Mouse (Mus musculus) cerebellum, adult 9-10 months (tissue): ENCODE data around the gene Tmco3.
A peak's percentile ranks its signal among the peaks of the same experiment; 100 is the strongest.

ENCODE experiments used
- DNase-seq: peaks from one replicate; pipeline ENCODE4 v3.0.0; 2022

Gene Tmco3

DNA sequence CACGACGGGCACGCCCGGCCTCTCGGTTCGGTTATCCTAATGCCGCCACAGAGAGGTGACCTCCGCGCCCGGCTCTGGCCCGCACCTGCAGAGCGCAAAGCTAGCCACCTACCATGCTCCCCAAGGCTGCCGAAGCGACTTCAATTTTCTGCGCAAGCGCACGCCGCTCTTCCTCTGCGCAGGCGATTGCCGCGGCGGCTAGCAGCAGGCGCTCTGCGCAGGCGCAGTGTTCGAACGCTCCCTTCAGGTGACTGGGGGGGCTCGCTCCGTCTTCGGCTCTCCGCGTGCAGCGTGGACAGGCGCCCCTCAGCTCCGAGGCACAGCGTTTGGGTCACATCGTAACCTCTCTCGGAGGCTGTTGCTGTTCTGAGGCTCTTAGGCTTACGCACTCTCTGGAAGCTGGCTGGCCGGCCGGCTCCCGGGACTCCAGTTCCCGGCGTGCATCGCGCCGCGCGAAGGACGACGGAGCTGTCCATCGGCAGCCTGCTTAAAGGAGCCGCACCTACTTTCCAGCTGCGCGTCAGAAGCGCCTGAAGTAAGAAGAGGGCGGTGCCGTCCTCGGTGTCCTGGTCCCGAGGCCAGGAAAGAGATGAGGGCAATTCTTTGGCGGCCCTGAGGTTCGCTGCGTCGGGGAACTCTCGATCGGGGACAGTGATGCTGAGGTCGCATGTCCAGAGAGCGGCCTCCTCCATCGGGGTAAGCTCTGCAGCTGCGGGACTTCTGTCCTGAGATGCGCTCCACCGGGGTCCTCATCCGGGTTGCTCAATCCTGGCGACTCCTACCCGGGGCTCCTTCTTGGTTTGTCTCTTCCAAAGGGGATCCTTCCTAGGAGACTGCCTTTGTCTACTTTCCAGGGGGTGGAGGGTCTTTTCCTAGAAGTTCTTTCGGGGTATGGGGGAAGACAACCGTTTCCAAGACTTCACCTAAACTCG, at the start of gene Tmco3, which contains the start of gene Dcun1d2:
TSS of gene Tmco3 (plus strand) at position 499 of the 932 bp plus-strand sequence.
TSS of gene Dcun1d2 (minus strand) at position 440 of the 932 bp plus-strand sequence.
- peak; percentile 95 for DNase-seq

DNA sequence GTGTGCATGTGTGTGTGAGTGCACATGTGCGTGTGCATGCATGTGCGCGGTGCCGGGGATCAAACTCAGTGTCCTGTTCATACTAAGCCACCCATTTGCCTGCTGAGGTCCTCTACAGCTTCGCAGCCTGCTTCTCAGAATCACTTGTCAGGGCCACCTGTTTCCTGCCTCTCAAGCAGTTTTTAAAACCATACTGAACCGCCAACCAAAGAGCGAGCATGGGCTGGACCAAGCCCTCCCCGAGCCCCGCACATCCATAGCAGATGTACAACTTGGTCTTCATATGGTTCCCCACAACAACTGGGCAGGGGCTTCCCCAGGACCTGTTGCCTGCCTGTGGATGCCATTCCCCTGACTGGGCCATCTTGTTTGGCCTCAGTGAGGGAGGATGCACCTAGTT, 47.9 kb upstream of the Tmco3 start:
- DNase-seq: no peak

DNA sequence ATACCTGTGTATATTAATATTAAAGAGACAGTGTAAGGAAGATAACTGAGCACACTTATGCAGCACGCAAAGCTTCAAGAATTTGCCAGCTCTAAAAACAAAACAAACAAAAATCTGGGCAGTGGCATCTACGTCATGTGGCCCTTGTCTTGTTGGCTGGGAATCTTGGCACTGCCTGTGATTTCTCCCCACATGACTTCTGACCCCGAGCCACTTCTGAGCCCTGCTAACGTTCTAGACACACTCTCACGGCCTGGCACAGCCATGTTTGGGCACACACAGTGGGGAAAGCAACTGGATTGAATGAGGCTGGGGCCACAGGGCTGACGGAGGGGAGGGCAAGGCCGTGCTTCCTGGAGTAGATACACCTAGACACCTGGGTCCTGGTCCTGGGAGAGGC, 47.3 kb upstream of the Tmco3 start:
- no peak for DNase-seq

DNA sequence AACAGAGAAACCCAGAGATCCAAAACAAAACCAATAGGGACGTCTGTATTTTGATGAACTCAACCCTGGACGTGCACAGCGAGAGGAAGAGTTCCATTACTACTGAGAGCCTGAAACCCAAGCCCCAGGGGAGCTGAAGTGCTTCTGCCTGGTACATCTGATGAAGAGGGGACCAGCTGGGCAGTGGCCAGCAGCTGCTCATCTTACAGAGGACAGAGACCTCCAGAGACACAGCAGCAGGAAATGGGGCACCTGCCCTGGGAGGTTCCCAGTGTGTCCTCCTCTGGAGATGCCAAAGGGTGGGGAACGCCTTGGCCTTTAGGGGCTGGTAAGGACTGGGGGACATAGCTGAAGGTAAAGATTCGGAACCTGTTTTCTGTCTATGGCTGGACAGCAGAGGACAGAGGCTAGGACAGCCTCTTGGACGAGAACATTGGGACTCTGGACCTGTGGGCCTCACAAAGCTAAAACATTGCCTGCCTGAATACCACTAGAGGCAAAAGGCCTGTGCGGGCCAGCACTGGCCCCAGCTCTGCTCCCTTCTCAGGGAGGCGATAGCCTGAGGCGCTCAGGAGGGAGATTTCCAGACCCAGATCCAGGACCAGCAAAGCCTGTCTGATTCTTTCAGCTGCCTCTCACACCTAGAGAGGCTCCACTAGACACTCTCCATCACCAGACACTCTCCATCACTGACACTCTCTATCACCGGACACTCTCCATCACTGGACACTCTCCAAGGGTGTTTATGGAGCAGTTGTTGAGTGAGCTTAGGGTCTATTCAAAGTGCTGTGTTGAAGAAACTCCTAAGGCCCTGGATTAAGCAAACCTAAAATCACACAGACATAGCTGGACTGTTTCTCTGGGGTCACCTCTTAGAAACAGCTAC, 44.8 kb upstream of the Tmco3 start:
- no peak for DNase-seq

DNA sequence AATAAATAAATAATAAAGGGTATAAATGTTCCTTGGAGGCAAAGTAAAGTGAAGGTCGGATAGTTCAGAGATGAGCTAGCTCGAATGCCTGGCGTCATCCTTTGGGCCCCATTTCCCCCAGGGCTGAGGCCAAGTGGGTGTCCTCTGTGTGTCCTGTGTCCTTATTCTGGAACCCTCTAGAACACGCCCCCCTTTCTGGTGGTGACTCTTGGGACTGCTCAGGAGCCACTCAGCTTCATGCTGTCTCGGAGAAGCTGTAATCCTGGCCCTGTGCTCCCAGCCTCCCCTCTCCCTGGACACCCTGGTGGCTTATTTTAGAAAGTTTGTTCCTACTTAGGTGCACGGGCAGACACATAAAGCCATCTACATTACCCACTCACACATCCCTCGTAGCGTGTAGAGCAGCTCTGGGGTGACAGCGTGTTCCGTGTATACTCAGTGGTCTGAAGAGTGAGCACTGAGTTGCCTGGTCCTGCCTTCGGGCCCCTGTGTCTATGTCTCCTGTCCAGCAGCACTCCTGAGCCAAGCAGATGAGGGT, 43.6 kb upstream of the Tmco3 start:
- DNase-seq: no peak

DNA sequence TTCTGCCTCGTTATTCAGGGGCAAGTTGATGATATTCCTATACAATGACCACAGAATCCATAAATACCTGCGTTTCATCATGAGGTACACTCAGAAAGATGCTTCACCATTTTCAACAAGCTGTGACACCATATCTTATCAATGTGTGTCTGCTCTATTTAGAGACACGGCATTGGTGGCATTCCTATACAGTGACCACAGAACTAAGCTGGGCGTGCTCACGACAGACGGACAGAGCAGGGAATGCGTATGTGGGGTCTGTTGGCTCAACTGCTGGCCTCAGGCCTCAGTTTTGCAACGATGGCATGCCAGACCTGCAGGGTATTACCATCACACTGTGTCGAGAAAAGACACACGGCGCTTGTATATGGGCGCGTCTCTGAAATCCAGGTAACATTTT, 35.2 kb upstream of the Tmco3 start:
- no peak for DNase-seq

DNA sequence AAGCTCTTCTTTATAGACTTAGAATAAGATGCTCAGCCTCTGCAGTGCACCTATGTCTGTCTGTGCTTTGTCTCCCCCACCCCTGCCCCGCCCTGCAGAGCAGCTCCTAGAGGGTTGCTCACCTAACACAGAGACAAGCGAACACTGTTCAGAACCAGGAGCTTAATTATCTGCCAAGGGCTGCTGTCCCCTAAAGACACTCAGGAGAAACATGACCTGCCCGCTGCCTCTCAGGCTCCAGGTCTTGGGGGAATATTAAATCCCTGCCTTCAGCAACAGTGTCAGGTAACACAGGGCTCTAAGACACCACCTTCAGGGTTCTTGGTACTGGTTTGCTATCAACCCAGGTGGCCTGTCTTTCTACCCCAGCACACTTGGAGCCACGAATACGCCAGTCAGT, 34.6 kb upstream of the Tmco3 start:
- no peak for DNase-seq

DNA sequence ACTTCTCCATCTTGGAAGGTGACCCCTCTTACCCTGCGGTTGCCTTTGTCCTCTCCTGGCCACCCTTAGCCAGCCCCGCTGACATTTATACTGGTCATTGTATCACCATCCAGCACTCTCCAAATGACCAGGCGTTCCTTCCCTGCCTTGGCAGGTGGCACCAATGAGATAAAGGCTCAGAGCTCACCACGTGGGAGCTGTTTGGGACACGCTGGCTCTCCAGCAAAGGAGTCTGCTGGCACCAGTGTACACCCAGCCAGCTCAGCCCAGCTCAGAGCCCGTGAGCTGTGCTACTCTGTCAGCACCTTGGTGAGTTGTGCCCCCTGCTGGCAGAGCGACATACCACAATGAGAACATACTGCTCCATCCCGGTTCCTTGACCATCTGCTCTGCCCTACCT, 34.0 kb upstream of the Tmco3 start, which contains the start of gene Adprhl1:
TSS of gene Adprhl1 (minus strand) at position 144 of the 400 bp plus-strand sequence.
- peak; percentile 72 for DNase-seq

DNA sequence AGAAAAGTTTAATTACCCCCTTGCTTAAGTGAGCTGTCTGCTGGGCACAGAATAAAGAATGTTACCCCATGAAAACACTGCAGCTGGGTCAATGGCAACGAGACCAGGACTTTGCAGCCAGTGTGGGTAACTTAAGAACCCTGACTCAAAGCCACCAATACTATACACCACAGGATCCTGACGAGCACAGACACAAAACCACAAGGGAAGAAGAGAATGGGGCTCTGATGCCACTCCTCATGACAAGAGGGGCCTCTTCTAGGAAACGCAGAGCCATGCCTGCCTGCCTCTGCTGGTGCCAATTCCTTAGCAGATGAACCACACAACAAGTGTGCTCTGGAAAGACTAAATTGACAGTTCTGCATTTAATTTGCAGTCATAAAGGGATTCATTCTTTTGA, 24.6 kb upstream of the Tmco3 start:
- no peak for DNase-seq

DNA sequence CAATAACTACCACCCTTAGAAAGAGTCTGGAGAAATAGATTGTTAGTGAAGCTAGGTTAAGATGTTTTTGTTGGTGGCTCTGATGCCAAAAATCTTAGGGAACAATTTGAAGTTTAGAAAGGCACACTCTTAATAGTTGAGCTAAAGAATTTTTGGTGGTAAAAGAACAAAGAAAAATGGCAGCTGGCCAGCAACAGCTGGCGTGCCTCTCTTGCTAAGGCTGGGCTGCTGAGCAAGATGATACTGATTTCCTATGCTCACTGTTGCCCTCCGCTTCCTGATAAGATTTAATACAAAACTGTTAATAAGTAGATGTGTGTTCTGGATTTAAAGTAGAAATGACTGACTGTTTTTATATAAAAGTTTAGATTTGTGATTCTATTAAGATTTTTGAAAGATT, 20.4 kb upstream of the Tmco3 start:
- DNase-seq: no peak

DNA sequence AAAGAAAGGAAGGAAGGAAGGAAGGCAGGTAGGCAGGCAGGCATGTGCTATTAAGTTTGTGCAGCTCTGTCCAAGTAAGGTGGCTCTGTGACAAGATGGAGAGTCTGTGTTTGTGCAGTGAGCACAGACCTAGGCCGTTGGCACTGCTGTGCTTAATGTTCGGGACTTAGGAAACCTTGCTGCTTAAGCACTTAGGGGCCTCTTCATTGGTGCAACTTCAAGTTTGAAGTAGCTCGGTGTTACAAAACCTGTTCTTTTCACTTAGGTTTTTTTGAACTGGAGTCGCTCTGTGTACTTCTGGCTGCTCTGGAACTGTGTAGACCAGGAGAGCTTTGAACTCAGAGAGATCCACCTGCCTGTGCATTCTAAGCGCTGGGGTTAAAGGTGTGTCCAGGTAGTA, 15.2 kb upstream of the Tmco3 start:
- DNase-seq: no peak

DNA sequence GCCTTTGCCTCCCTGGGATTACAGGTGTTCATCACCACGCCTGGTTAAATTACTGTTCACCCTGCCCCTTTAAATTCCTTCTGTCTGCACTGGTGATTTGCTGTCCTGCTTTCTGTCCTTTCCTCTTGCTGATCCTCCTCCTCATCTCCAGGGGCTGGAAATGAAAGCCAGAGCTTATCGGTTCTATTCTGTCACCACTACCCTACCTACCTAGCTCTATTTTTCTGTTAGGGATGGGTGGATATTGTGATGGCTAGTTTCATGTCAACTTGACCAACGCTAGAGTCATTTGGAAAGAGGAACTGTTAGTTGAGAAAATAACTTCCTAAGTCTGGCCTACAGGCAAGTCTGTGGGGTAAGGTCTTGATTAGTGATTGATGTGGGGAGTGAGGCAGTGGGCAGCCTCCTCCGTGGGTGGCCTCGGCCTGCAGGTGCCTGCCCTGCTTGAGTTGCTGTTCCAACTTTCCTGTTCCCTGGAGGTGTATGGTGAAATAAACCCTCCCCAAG, 11.0 kb upstream of the Tmco3 start:
- no peak for DNase-seq

DNA sequence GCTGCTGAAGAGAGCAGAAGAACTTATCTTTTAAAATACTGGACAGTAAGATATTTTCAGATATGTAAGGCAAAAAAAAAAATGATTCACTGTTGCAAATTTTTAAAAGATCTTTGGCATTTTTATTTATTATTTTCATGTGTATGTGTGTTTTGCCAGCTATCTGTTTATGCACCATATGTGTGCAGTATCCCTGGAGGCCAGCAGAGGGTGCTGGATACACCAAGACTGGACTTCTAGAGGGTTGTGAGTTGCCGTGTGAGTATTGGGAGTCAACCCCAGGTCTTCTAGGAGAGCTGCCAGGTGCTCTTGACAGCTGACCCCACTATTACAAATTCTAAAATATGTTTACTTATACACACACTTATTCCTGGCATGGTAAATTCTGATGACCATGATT, 4.8 kb upstream of the Tmco3 start:
- DNase-seq: peak; percentile 14

DNA sequence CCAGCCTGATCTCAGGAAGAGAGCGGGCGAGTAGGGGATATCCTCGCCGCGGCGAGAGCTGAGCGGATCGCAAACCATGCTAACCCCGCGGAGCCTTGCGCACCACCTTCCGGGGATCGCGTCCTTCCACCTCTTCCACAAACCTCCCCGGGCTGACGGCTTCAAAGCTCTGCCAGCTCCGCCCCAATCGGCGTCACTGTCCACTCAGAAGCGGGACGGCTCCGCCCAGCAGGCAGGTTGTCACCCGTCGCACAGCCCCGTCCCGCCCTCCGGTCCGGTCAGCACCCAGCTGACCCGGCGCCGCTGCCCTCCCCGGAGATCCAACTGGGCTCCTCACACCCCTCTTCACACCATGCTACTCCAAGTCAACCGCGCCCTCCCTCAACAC, 692 bp upstream of the Tmco3 start:
- peak; percentile 91 for DNase-seq

DNA sequence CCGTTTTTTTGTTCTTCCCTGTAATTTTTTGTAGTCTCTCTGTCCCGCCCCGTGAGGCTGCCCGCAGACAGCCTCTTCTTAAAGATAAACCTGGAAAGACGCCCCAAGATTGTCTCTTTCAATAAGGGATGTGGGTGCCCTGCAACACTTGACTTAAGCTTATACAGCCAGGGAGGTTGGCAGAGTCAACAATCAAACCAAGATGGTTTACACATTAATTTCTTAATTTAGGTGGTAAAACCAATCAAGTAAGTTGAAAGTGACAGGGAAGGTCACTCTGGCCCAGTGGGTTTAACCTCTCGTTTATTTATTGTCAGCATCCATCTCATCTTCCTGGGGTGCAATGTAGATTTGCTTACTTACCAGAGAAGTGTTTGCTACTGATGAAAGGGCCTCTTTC, 656 bp downstream of the Tmco3 start:
- peak; percentile 59 for DNase-seq

DNA sequence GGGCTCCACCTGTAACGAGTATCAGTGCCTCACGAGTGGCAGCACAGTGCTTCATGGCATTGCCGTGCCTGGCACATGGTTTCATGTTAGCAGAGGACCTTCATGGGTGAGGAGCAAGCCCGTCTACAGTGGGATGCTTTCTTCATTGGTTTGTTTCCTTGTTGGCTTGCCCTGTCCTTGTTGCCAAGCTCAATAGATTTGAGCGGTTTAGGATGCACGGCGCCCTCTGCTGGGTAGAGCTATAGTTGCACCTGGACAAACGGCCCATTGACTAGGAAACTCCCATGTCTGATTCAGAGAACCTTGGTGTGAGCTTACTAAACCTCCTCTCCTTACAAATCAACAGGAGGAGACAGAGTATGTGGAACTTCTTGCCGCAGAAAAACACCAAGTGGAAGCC, 4.4 kb downstream of the Tmco3 start:
- peak; percentile 82 for DNase-seq

DNA sequence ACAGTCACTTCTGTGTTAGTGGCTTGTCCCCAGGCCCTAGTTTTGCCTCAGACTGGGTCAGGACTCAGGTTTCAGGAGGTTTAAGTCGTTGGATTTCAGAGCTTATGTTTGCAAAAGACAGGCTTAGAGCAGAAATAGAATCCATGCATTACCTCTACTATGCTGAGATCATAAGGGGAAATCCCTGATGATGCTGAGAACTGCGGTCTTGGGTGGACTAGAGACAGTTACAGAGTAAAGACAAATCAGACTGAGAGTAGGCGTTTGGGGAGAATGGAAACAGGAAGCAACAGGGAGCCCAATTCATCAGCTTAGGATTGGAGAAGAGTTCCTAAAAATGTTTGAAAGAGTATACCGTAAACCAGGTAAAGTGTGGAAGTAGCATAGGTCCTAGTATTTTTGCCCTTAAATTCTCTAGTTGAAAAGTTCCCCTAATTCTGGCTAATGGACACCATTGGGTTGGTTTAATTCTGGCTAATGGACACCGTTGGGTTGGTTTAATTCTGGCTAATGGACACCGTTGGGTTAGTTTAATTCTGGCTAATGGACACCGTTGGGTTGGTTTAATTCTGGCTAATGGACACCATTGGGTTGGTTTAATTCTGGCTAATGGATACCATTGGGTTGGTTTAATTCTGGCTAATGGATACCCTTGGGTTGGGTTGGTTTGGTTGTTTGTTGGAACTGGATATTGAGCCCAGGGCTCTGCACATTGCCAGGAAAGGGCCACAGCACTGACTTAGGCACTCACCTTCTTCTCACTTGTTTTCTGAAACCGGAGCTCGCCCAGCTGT, 5.9 kb downstream of the Tmco3 start:
- no peak for DNase-seq

DNA sequence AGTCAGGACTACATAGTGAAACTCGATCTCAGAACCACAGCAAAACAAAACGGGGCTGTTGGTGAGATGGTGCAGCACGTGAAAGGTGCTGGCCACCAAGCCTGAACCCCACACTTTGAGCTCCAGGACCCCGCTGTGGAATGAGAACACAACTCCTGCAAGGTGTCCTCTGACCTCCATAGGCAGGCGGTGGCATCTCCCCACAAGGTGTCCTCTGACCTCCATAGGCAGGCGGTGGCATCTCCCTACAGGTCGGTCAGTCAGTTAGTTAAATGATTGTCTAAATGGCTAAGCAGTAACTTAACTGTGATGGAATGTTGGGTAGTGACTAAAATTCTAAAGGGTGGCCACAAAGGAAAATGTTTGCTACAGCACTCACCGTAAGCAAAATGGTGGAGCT, 11.6 kb downstream of the Tmco3 start:
- DNase-seq: no peak

DNA sequence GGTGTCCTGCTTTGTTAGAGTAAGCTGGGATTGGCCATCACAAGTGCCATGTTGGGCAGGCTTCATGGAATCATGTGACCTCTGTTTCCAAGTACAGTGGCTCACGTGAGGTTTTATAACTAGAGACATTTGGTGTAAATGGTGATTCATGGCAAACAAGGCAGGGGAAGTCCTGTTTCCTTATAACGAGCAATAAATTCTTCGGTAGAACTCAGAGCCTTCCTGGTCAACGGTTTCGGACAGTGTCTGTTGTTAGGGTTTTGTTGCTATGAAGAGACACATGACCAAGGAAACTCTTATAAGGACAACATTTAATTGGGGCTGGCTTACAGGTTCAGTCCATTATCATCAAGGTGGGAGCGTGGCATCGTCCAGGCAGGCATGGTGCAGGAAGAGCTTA, 13.0 kb downstream of the Tmco3 start:
- DNase-seq: no peak

DNA sequence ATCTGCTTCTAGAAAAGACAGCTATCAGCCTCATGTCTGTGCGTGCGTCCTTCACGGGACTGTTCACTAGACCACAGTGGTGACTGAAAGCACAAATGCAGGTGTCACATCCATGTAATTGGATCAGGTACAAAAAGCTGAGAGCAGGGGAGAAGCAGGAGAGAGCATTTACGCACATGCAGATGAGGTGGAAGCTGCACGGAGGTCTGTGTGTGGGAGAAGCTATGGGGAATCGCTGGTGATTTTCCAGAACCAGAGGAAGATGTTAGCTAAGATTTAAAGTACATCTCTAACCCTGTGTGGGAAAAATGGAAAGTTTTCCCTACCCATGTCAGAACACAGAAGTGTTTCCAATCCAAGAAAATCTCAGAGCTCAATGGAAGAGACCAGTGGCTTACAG, 17.5 kb downstream of the Tmco3 start:
- no peak for DNase-seq

DNA sequence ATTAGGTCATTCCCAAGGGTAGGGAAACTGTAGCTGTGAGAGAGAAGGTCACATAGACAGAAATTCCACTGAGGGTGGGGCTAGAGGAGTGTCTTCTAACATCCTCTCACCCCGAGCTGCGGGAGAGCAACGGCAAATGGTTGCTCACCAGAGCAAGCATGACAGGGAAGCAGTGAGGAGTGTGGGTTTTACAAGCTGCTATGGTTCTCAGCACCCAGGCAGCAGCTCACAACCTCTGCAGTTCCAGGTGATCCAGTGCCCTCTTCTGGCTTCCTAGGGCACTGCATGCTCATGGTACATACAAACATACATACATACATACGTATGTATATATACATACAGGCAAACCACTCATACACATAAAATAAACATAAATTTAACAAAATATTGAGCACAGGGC, 17.9 kb downstream of the Tmco3 start:
- no peak for DNase-seq

DNA sequence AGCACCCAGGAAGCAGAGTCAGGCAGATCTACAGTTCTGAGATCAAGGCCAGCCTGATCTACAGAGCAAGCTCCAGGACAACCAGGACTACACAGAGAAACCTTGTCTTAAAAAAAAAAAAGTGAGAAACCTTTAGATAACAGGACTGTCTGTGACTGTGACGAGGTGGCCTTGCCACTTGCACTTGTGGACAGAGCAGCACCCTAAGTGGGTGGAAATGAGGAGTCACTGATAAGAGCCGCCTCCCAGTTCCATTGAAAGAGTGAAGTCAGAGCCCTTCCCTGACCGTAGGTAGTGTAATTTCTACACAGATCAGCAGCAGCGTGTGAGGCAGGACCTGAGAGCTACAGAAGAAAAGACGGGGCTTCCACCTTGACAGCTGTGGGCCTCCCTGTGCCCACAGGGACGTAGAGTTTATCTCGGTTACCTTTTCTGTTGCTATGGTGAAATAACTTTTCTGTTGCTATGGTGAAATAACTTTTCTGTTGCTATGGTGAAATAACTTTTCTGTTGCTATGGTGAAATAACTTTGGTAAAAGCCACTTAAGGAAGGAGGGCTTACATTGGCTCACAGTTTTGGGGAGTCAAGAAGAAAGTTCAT, 18.4 kb downstream of the Tmco3 start:
- DNase-seq: no peak
